Comparison of ENCODE assay signal across 11 mouse cellular contexts in genomic region chr5:124555145-124555544, GRCm38 (mm10). TPM values are rescaled to one million over a fixed set of nuclear protein-coding genes. Genes with fewer than 3 reads are reported as not detected.
DNase-seq lines count a peak whose midpoint lies in the region; ATAC-seq lines count a peak whose summit lies in the region.
"Had no signal": no experiment of that assay in that cellular context is flagged by ENCODE, and none has a peak within 500 bp of the region (broad histone marks: within the 10 kb centered on the region; RNA-seq: fewer than 3 reads in every experiment).

No protein-coding gene starts in this region.

- peak; percentile 39 for DNase-seq in embryonic facial prominence, embryonic 11.5 days (ENCODE audit: low spot score)
- no peak for DNase-seq in embryonic facial prominence, embryonic 10.5 days (ENCODE audit: low spot score)
- peak; percentile 39 for DNase-seq in kidney, postnatal 14 days
- DNase-seq in kidney, adult 11 months: no peak
- DNase-seq in A20 (ENCODE audit: low read depth, low spot score): peak; percentile 20
- peak; percentile 22 for DNase-seq in embryonic facial prominence, embryonic 14.5 days (ENCODE audit: low spot score)
- no peak for DNase-seq in layer of hippocampus, adult 8-10 months (ENCODE audit: low spot score in 2 of 2)
- no peak for DNase-seq in frontal cortex, postnatal 36 days (ENCODE audit: low spot score in 2 of 2)

- H3K27me3 ChIP-seq in embryonic facial prominence, embryonic 11.5 days (ENCODE audit: control insufficient read depth, insufficient read depth, low read length): no peaks in the 10 kb centered on the region
- no peaks in the 10 kb centered on the region for H3K27me3 ChIP-seq in embryonic facial prominence, embryonic 10.5 days (replicated peaks; ENCODE audit: low read depth, poor library complexity, severe bottlenecking)
- H3K27me3 ChIP-seq in embryonic facial prominence, embryonic 14.5 days (replicated peaks; ENCODE audit: control insufficient read depth, insufficient read depth, low read length): no peaks in the 10 kb centered on the region
- H3K27me3 ChIP-seq: embryonic facial prominence, embryonic 13.5 days; midbrain, embryonic 15.5 days had no signal

- H3K36me3 ChIP-seq in embryonic facial prominence, embryonic 11.5 days (replicated peaks; ENCODE audit: control insufficient read depth, insufficient read depth, low read depth, low read length): peaks cover 4% of the 10 kb centered on the region; the same call in 1 of the 2 replicates
- peaks cover 67% of the 10 kb centered on the region for H3K36me3 ChIP-seq in embryonic facial prominence, embryonic 10.5 days (replicated peaks)
- peaks cover 53% of the 10 kb centered on the region for H3K36me3 ChIP-seq in embryonic facial prominence, embryonic 14.5 days (ENCODE audit: control insufficient read depth, insufficient read depth, low read length)

- H3K9ac ChIP-seq in embryonic facial prominence, embryonic 11.5 days (replicated peaks; ENCODE audit: low read length): no peak overlapping the region
- H3K9ac ChIP-seq in embryonic facial prominence, embryonic 14.5 days (ENCODE audit: low read depth, low read length): no peak overlapping the region
- H3K9ac ChIP-seq: embryonic facial prominence, embryonic 13.5 days; midbrain, embryonic 15.5 days had no signal

- WGBS in embryonic facial prominence, embryonic 11.5 days: 78% methylated on average over 1 of the region's 1 CpGs
- 85% methylated on average over 1 of the region's 1 CpGs for WGBS in embryonic facial prominence, embryonic 10.5 days
- WGBS in embryonic facial prominence, embryonic 14.5 days: 80% methylated on average over 1 of the region's 1 CpGs

- no peak for ATAC-seq in embryonic facial prominence, embryonic 11.5 days (replicated peaks; ENCODE audit: insufficient number of reproducible peaks, low FRiP score, low TSS enrichment, low read depth)
- ATAC-seq in embryonic facial prominence, embryonic 14.5 days (ENCODE audit: low read depth): no peak
- ATAC-seq: midbrain, embryonic 15.5 days had no signal

- no peak overlapping the region for H3K4me2 ChIP-seq in embryonic facial prominence, embryonic 11.5 days (ENCODE audit: low read depth, low read length)
- no peak overlapping the region for H3K4me2 ChIP-seq in embryonic facial prominence, embryonic 14.5 days (ENCODE audit: low read depth, low read length)
- H3K4me2 ChIP-seq: embryonic facial prominence, embryonic 13.5 days; heart, embryonic 11.5 days; midbrain, embryonic 15.5 days had no signal

- H3K4me3 ChIP-seq in embryonic facial prominence, embryonic 11.5 days (ENCODE audit: low read depth, low read length): no peak overlapping the region
- no peak overlapping the region for H3K4me3 ChIP-seq in embryonic facial prominence, embryonic 10.5 days
- no peak overlapping the region for H3K4me3 ChIP-seq in embryonic facial prominence, embryonic 14.5 days (ENCODE audit: low read depth, low read length)
- H3K4me3 ChIP-seq: embryonic facial prominence, embryonic 13.5 days; midbrain, embryonic 15.5 days had no signal

- H3K4me1 ChIP-seq in embryonic facial prominence, embryonic 11.5 days (ENCODE audit: control insufficient read depth, insufficient read depth, low read length): no peaks in the 10 kb centered on the region
- H3K4me1 ChIP-seq in embryonic facial prominence, embryonic 10.5 days: peaks cover 13% of the 10 kb centered on the region
- H3K4me1 ChIP-seq in embryonic facial prominence, embryonic 14.5 days (ENCODE audit: control insufficient read depth, insufficient read depth, low read length): peaks cover 8% of the 10 kb centered on the region; the same call in 1 of the 2 replicates

- no peak overlapping the region for H3K27ac ChIP-seq in embryonic facial prominence, embryonic 11.5 days (replicated peaks; ENCODE audit: low read depth, low read length)
- no peak overlapping the region for H3K27ac ChIP-seq in embryonic facial prominence, embryonic 10.5 days (replicated peaks)
- no peak overlapping the region for H3K27ac ChIP-seq in embryonic facial prominence, embryonic 14.5 days (replicated peaks; ENCODE audit: low read depth, low read length)
- H3K27ac ChIP-seq: embryonic facial prominence, embryonic 13.5 days; midbrain, embryonic 15.5 days had no signal

- no peaks in the 10 kb centered on the region for H3K9me3 ChIP-seq in embryonic facial prominence, embryonic 11.5 days (replicated peaks; ENCODE audit: control insufficient read depth, low read length)
- H3K9me3 ChIP-seq in embryonic facial prominence, embryonic 10.5 days: no peaks in the 10 kb centered on the region
- H3K9me3 ChIP-seq in embryonic facial prominence, embryonic 14.5 days (ENCODE audit: control insufficient read depth, low read length): no peaks in the 10 kb centered on the region
- H3K9me3 ChIP-seq: embryonic facial prominence, embryonic 13.5 days; midbrain, embryonic 15.5 days had no signal

RNA-seq across cellular contexts. Expression of gene Ddx55, which starts 2.5 kb away (rescaled TPM):
- 12.1 and 12.6 TPM in 2 replicates for polyA plus RNA-seq in embryonic facial prominence, embryonic 11.5 days (2014; fragmentation: Nextera tagmentation; extraction: Ambion mirVana)
- 16.7 and 18.2 TPM in 2 replicates for polyA plus RNA-seq in embryonic facial prominence, embryonic 10.5 days (2016; fragmentation: Nextera tagmentation; extraction: Ambion mirVana)
- polyA plus RNA-seq in embryonic facial prominence, embryonic 14.5 days (2014; fragmentation: Nextera tagmentation; extraction: Ambion mirVana): 8.5 and 10.6 TPM in 2 replicates
- total RNA-seq in layer of hippocampus, adult 8-10 months (2022): 10 to 100 TPM; 27.5 to 36.8 (median 29.6) TPM

RNA-seq across cellular contexts. Expression of gene Tmed2, which starts 14.7 kb away (rescaled TPM):
- polyA plus RNA-seq in embryonic facial prominence, embryonic 11.5 days (2014; fragmentation: Nextera tagmentation; extraction: Ambion mirVana): 533 and 564 TPM in 2 replicates
- polyA plus RNA-seq in embryonic facial prominence, embryonic 10.5 days (2016; fragmentation: Nextera tagmentation; extraction: Ambion mirVana): 453 and 454 TPM in 2 replicates
- 612 and 629 TPM in 2 replicates for polyA plus RNA-seq in embryonic facial prominence, embryonic 14.5 days (2014; fragmentation: Nextera tagmentation; extraction: Ambion mirVana)
- 100 to 1,000 TPM; 100 to 117 (median 109) TPM for total RNA-seq in layer of hippocampus, adult 8-10 months (2022)

RNA-seq across cellular contexts. Expression of gene Eif2b1, which starts 23.8 kb away (rescaled TPM):
- 92.2 and 95.1 TPM in 2 replicates for polyA plus RNA-seq in embryonic facial prominence, embryonic 11.5 days (2014; fragmentation: Nextera tagmentation; extraction: Ambion mirVana)
- 83.7 and 88.2 TPM in 2 replicates for polyA plus RNA-seq in embryonic facial prominence, embryonic 10.5 days (2016; fragmentation: Nextera tagmentation; extraction: Ambion mirVana)
- 74.6 and 74.9 TPM in 2 replicates for polyA plus RNA-seq in embryonic facial prominence, embryonic 14.5 days (2014; fragmentation: Nextera tagmentation; extraction: Ambion mirVana)
- total RNA-seq in layer of hippocampus, adult 8-10 months (2022): 10 to 100 TPM; 34.2 to 36.9 (median 35.2) TPM

RNA-seq across cellular contexts. Expression of gene Gtf2h3, which starts 23.8 kb away (rescaled TPM):
- polyA plus RNA-seq in embryonic facial prominence, embryonic 11.5 days (2014; fragmentation: Nextera tagmentation; extraction: Ambion mirVana): 81.5 and 90.1 TPM in 2 replicates
- 114 TPM in 2 replicates for polyA plus RNA-seq in embryonic facial prominence, embryonic 10.5 days (2016; fragmentation: Nextera tagmentation; extraction: Ambion mirVana)
- 56.7 and 74.3 TPM in 2 replicates for polyA plus RNA-seq in embryonic facial prominence, embryonic 14.5 days (2014; fragmentation: Nextera tagmentation; extraction: Ambion mirVana)
- total RNA-seq in layer of hippocampus, adult 8-10 months (2022): 10 to 100 TPM; 28.9 to 36.7 (median 31.6) TPM

RNA-seq across cellular contexts. Expression of gene Rilpl1, which starts 24.0 kb away (rescaled TPM):
- polyA plus RNA-seq in embryonic facial prominence, embryonic 11.5 days (2014; fragmentation: Nextera tagmentation; extraction: Ambion mirVana): 26.2 and 29.7 TPM in 2 replicates
- 23.1 and 26.4 TPM in 2 replicates for polyA plus RNA-seq in embryonic facial prominence, embryonic 10.5 days (2016; fragmentation: Nextera tagmentation; extraction: Ambion mirVana)
- polyA plus RNA-seq in embryonic facial prominence, embryonic 14.5 days (2014; fragmentation: Nextera tagmentation; extraction: Ambion mirVana): 27.0 and 29.6 TPM in 2 replicates
- 10 to 100 TPM; 67.1 to 69.2 (median 68.8) TPM for total RNA-seq in layer of hippocampus, adult 8-10 months (2022)

Comparison
In these comparisons a context has a peak if more than half of its experiments do, and no peak if none do; other contexts are left out.
1. DNase-seq: peak in embryonic facial prominence, embryonic 11.5 days (single experiment), kidney, postnatal 14 days (single experiment), A20 (single experiment) and embryonic facial prominence, embryonic 14.5 days (single experiment); none in embryonic facial prominence, embryonic 10.5 days (single experiment), kidney, adult 11 months (single experiment), layer of hippocampus, adult 8-10 months (0 of 2) and frontal cortex, postnatal 36 days (0 of 2).